Mouse (Mus musculus) spleen, adult 2 months (tissue): Measurements from ENCODE around the gene Cdh3.

Source experiments
- CTCF ChIP-seq: fragments of 200-500 bp; IDR thresholded peaks from 2 replicates; pipeline ENCODE4 v1.5.1; 2011; ENCODE audit warnings: mild to moderate bottlenecking, inconsistent platforms; ENCODE audit not compliant: insufficient read depth, insufficient read length, insufficient replicate concordance; ENCODE audit errors: extremely low read depth
- POLR2A ChIP-seq: fragments of 200-500 bp; IDR thresholded peaks from 2 replicates; pipeline ENCODE4 v1.6.1; 2011; ENCODE audit warnings: low read depth, low read length, inconsistent platforms

DNA sequence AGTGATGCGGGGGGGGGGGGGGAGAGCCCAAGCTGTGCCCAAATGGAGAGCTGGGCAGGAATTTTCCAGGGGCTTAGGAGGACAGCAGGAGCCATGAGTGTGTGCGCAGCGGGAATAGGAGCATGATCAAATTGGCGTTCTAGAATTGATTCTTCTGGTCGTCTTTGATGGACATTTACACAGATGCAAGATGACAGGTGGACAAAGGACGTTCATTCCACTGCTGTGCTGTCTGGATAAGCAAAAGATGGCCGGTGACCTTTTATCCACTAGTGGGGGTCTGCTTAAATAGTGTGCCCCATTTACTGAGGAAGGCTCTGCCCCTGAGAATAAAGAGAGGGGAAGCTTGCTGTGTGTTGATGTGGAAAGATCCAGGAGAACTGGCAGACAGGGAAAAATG is 58.3 kb downstream of the Cdh3 start:
- TF ChIP-seq CTCF (no peak), POLR2A (no peak)
